In the genomic region with DNA sequence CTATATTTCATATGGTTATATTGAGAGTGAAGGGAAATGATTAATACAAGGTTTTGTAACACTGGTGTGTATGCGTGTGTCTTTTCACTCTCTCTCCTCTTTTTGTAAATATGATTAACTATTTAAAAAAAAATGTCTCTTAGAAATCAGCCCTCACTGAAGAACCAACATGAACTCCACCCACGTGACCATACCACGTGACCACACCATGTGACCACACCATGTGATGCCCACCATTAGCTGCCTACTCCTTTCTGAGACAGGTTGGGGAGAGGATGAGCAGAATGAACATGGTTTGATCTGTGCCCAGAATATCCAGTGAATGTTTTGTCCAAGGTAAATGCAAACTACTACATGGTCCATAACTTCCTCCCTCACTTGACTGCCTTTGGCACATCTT, we compare ENCODE assay signal across 17 mouse cellular contexts.
DNase-seq lines count a peak whose midpoint lies in the region; ATAC-seq and TF ChIP-seq lines count a peak whose summit lies in the region.
"Had no signal": no experiment of that assay in that cellular context is flagged by ENCODE, and none has a peak within 500 bp of the region (broad histone marks: within the 10 kb centered on the region; RNA-seq: fewer than 3 reads in every experiment).

No protein-coding gene starts in this region.

- TF ChIP-seq POLR2A in CH12.LX (IDR thresholded peaks at IDR 0.05; ENCODE audit: low read depth, low read length): no peak

- TF ChIP-seq RAD21 in CH12.LX (IDR thresholded peaks at IDR 0.05; ENCODE audit: low read depth, low read length): no peak

- TF ChIP-seq CTCF in CH12.LX (conservative IDR thresholded peaks at IDR 0.05 in 1 of 2, IDR thresholded peaks at IDR 0.05 in 1 of 2; ENCODE audit: low read depth in 2 of 2, low read length in 2 of 2): no peak
- TF ChIP-seq CTCF in stomach, postnatal 0 days (IDR thresholded peaks at IDR 0.05; ENCODE audit: low read depth): no peak
- no peak for TF ChIP-seq CTCF in gastrocnemius, adult 2 months (IDR thresholded peaks at IDR 0.05)

- no peak for ATAC-seq in stomach, postnatal 0 days (ENCODE audit: low FRiP score, low TSS enrichment)
- no peak for ATAC-seq in intestine, embryonic 15.5 days
- ATAC-seq: forebrain, embryonic 15.5 days; intestine, postnatal 0 days had no signal

- H3K79me2 ChIP-seq in CH12.LX (replicated peaks; ENCODE audit: control insufficient read depth, extremely low read depth, insufficient read depth, poor library complexity, severe bottlenecking): no peaks in the 10 kb centered on the region

- in situ Hi-C loops in CH12.LX (cut with MboI; ENCODE audit: low pct_ligation_motif_present, low pct_unique_long_range_greater_than_20kb, low sequenced_read_pairs): no loop called here

- H3K4me1 ChIP-seq in CH12.LX (ENCODE audit: control insufficient read depth in 1 of 2, insufficient read depth in 2 of 2): peaks cover 6 to 45% of the 10 kb centered on the region in 2 experiments; a peak in 2 of 4 replicates
- H3K4me1 ChIP-seq in stomach, postnatal 0 days (replicated peaks; ENCODE audit: control insufficient read depth, insufficient read depth): no peaks in the 10 kb centered on the region
- no peaks in the 10 kb centered on the region; the same call in 1 of the 2 replicates for H3K4me1 ChIP-seq in intestine, embryonic 15.5 days (replicated peaks)
- H3K4me1 ChIP-seq: forebrain, embryonic 15.5 days had no signal

- peak; percentile 72 for DNase-seq in 416B (ENCODE audit: low read depth)
- peak; percentile 25 for DNase-seq in CH12.LX (ENCODE audit: extremely low read depth)
- peak; percentile 28 for DNase-seq in induced T-regulatory cell, adult 2 months (ENCODE audit: low read depth)
- DNase-seq in stomach, postnatal 0 days (ENCODE audit: low spot score): peak; percentile 31
- no peak for DNase-seq in gastrocnemius, adult 2 months
- DNase-seq in cerebellum, adult 9-11 months: no peak
- DNase-seq: adrenal gland, postnatal 14 days; cerebellum, adult 18-20 months; cerebellum, postnatal 10 days; gastrocnemius, postnatal 10 days had no signal

- WGBS in stomach, postnatal 0 days: 78% methylated on average over 3 of the region's 3 CpGs
- 94% methylated on average over 3 of the region's 3 CpGs for WGBS in intestine, embryonic 15.5 days

- no peaks in the 10 kb centered on the region for H3K27me3 ChIP-seq in CH12.LX (replicated peaks)
- no peaks in the 10 kb centered on the region for H3K27me3 ChIP-seq in stomach, postnatal 0 days (ENCODE audit: control insufficient read depth, insufficient read depth, low read length)
- H3K27me3 ChIP-seq in intestine, embryonic 15.5 days (replicated peaks): no peaks in the 10 kb centered on the region
- H3K27me3 ChIP-seq: embryonic facial prominence, embryonic 15.5 days; forebrain, embryonic 15.5 days; heart, embryonic 12.5 days had no signal

- no peaks in the 10 kb centered on the region for H3K36me3 ChIP-seq in CH12.LX (replicated peaks in 1 of 2; ENCODE audit: control insufficient read depth in 1 of 2, insufficient read depth in 1 of 2, low read length in 1 of 2)
- H3K36me3 ChIP-seq in stomach, postnatal 0 days (ENCODE audit: control insufficient read depth, insufficient read depth, low read length): no peaks in the 10 kb centered on the region; the same call in 1 of the 2 replicates
- no peaks in the 10 kb centered on the region for H3K36me3 ChIP-seq in intestine, embryonic 15.5 days
- H3K36me3 ChIP-seq: forebrain, embryonic 15.5 days; hindbrain, embryonic 10.5 days had no signal

- peaks cover 2% of the 10 kb centered on the region for H3K9me3 ChIP-seq in CH12.LX (replicated peaks; ENCODE audit: low read length)
- H3K9me3 ChIP-seq in stomach, postnatal 0 days (ENCODE audit: control insufficient read depth, low read length): no peaks in the 10 kb centered on the region
- no peaks in the 10 kb centered on the region for H3K9me3 ChIP-seq in intestine, embryonic 15.5 days
- H3K9me3 ChIP-seq: embryonic facial prominence, embryonic 15.5 days; forebrain, embryonic 15.5 days; heart, embryonic 12.5 days; hindbrain, embryonic 10.5 days had no signal

- intact Hi-C loops in gastrocnemius, adult 2 months (cut with DNase I): no loop called here

- no peak for TF ChIP-seq EP300 in CH12.LX (IDR thresholded peaks at IDR 0.05; ENCODE audit: low read length)
- TF ChIP-seq EP300 in stomach, postnatal 0 days (optimal IDR thresholded peaks at IDR 0.05): no peak

- H3K4me3 ChIP-seq in CH12.LX (replicated peaks in 1 of 3; ENCODE audit: low read depth in 2 of 3, low read length in 2 of 3, poor library complexity in 1 of 3): no peak overlapping the region
- H3K4me3 ChIP-seq in stomach, postnatal 0 days (ENCODE audit: low read depth, low read length): no peak overlapping the region
- H3K4me3 ChIP-seq in gastrocnemius, adult 2 months: no peak overlapping the region
- no peak overlapping the region for H3K4me3 ChIP-seq in intestine, embryonic 15.5 days (replicated peaks)
- H3K4me3 ChIP-seq: embryonic facial prominence, embryonic 15.5 days; forebrain, embryonic 15.5 days; heart, embryonic 12.5 days; hindbrain, embryonic 10.5 days had no signal

- H3K9ac ChIP-seq in CH12.LX (ENCODE audit: insufficient read depth, low read depth): no peak overlapping the region
- H3K9ac ChIP-seq in stomach, postnatal 0 days (ENCODE audit: low read length): no peak overlapping the region
- no peak overlapping the region for H3K9ac ChIP-seq in intestine, embryonic 15.5 days
- H3K9ac ChIP-seq: embryonic facial prominence, embryonic 15.5 days; forebrain, embryonic 15.5 days; heart, embryonic 12.5 days; hindbrain, embryonic 14.5 days had no signal

- no peak overlapping the region for H3K27ac ChIP-seq in CH12.LX (ENCODE audit: insufficient read depth, low read depth)
- H3K27ac ChIP-seq in stomach, postnatal 0 days (replicated peaks): no peak overlapping the region
- no peak overlapping the region for H3K27ac ChIP-seq in gastrocnemius, adult 2 months
- H3K27ac ChIP-seq in intestine, embryonic 15.5 days: no peak overlapping the region
- H3K27ac ChIP-seq: embryonic facial prominence, embryonic 15.5 days; forebrain, embryonic 15.5 days; hindbrain, embryonic 10.5 days; hindbrain, embryonic 14.5 days had no signal

- dilution Hi-C loops in CH12.LX (cut with MboI; ENCODE audit: extremely low pct_ligation_motif_present, extremely low pct_unique_long_range_greater_than_20kb, low sequenced_read_pairs): no loop called here

- no peak overlapping the region for H3K4me2 ChIP-seq in CH12.LX (ENCODE audit: insufficient read depth, low read depth, poor library complexity, severe bottlenecking)
- H3K4me2 ChIP-seq in stomach, postnatal 0 days (replicated peaks; ENCODE audit: low read depth): no peak overlapping the region
- no peak overlapping the region for H3K4me2 ChIP-seq in intestine, embryonic 15.5 days (replicated peaks)
- H3K4me2 ChIP-seq: embryonic facial prominence, embryonic 15.5 days; forebrain, embryonic 15.5 days; heart, embryonic 12.5 days; hindbrain, embryonic 14.5 days had no signal

TF ChIP-seq in CH12.LX, 34 proteins besides CTCF, POLR2A, EP300 and RAD21:
- no peak for TF ChIP-seq RCOR1 (conservative IDR thresholded peaks at IDR 0.05; ENCODE audit: low read depth, low read length)
- peak; percentile 65 for TF ChIP-seq USF1 (IDR thresholded peaks at IDR 0.05; ENCODE audit: low read depth, low read length)
- TF ChIP-seq USF2 (conservative IDR thresholded peaks at IDR 0.05; ENCODE audit: low read depth, low read length): peak; percentile 85
TF ChIP-seq in CH12.LX: peak in this region for 2.

Comparison
In these comparisons a context has a peak if more than half of its experiments do, and no peak if none do; other contexts are left out.
1. DNase-seq: peak in 416B (single experiment), CH12.LX (single experiment), induced T-regulatory cell, adult 2 months (single experiment) and stomach, postnatal 0 days (single experiment); none in gastrocnemius, adult 2 months (single experiment) and cerebellum, adult 9-11 months (single experiment).